Mouse (Mus musculus): ENCODE measurements around the gene Gm20388. TPM values are rescaled to one million over a fixed set of nuclear protein-coding genes. Genes with fewer than 3 reads are reported as not detected.

Gm20388 gene
- polyA plus RNA-seq, 1 experiment from 2014 or later: not detected

DNA sequence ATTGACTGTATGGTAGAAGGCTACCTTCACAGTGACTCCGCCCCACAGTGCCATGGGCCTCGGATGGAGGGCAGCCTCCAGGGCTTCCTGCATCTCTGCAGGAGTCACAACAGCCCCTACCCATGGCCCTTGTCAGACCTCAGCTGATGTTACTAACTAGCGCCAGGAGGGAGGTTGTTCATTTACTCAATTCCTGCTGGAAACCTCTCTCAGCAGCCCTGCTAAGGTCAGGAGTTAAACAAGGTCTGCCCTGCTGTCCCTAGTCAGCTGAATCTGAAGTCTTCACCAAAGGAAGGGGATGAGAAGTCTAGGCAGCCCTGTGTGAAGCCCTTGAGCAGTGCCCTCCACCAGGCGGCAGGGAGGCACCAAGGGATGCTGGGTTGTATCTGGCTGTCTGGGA, 2160.6 kb downstream of the Gm20388 start:
- Histone ChIP-seq H3K4me3 (no peak overlapping the region), H3K9ac (no peak overlapping the region), H3K9me3 (replicated peaks) (no peaks in the 10 kb centered on the region), H3K4me2 (no peak overlapping the region), H3K36me3 (no peaks in the 10 kb centered on the region), H3K27ac (no peak overlapping the region), H3K27me3 (replicated peaks) (peaks cover 26% of the 10 kb centered on the region), H3K4me1 (no peaks in the 10 kb centered on the region)
- ATAC-seq: no peak
- WGBS (ENCODE audit: insufficient replicate concordance): 36% methylated on average over 4 of the region's 4 CpGs

DNA sequence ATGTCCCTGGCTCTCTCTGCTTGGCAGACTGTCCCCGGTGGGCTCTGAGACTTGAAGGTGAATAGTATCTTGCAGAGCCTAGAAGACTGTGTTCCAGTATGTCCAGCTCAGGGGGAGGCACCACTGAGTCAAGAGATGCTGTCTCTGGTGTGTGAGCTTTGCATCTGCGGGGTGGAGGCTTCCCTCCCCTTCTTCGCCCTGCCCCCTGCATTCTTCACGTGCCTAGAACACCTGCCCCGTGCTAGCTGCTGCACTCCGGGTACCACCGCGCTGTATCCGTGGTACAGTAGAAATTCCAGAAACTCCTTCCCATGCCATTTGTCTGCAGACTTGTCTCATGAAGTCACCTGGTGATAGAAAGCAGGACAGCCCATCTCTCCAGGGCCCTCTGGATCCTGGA, 2163.3 kb downstream of the Gm20388 start:
- 64% methylated on average over 9 of the region's 9 CpGs for WGBS (ENCODE audit: insufficient replicate concordance)
- Histone ChIP-seq H3K4me3 (no peak overlapping the region), H3K27ac (no peak overlapping the region), H3K9ac (no peak overlapping the region), H3K4me1 (no peaks in the 10 kb centered on the region), H3K9me3 (replicated peaks) (no peaks in the 10 kb centered on the region), H3K36me3 (no peaks in the 10 kb centered on the region), H3K27me3 (replicated peaks) (peaks cover 36% of the 10 kb centered on the region), H3K4me2 (no peak overlapping the region)
- no peak for ATAC-seq

- peaks cover 36% of the 10 kb centered on the region for H3K27me3 ChIP-seq (replicated peaks)
- no peaks in the 10 kb centered on the region for H3K36me3 ChIP-seq
- H3K27ac ChIP-seq: no peak overlapping the region
- 59% methylated on average over 9 of the region's 9 CpGs for WGBS (ENCODE audit: insufficient replicate concordance)
- no peaks in the 10 kb centered on the region for H3K9me3 ChIP-seq (replicated peaks)
- H3K4me1 ChIP-seq: no peaks in the 10 kb centered on the region
- H3K4me3 ChIP-seq: no peak overlapping the region
- H3K4me2 ChIP-seq: no peak overlapping the region
- ATAC-seq: no peak
- H3K9ac ChIP-seq: no peak overlapping the region
These were observed 2163.8 kb downstream of the Gm20388 start for GRCm38 (mm10) chr8:122074442-122074841.

- 60% methylated on average over 4 of the region's 4 CpGs for WGBS (ENCODE audit: insufficient replicate concordance)
- no peak overlapping the region for H3K4me3 ChIP-seq
- H3K9ac ChIP-seq: no peak overlapping the region
- no peaks in the 10 kb centered on the region for H3K4me1 ChIP-seq
- H3K27me3 ChIP-seq (replicated peaks): peaks cover 36% of the 10 kb centered on the region
- ATAC-seq: no peak
- H3K27ac ChIP-seq: no peak overlapping the region
- no peaks in the 10 kb centered on the region for H3K9me3 ChIP-seq (replicated peaks)
- no peaks in the 10 kb centered on the region for H3K36me3 ChIP-seq
- H3K4me2 ChIP-seq: no peak overlapping the region
These were observed 2164.3 kb downstream of the Gm20388 start for GRCm38 (mm10) chr8:122074977-122075376.

DNA sequence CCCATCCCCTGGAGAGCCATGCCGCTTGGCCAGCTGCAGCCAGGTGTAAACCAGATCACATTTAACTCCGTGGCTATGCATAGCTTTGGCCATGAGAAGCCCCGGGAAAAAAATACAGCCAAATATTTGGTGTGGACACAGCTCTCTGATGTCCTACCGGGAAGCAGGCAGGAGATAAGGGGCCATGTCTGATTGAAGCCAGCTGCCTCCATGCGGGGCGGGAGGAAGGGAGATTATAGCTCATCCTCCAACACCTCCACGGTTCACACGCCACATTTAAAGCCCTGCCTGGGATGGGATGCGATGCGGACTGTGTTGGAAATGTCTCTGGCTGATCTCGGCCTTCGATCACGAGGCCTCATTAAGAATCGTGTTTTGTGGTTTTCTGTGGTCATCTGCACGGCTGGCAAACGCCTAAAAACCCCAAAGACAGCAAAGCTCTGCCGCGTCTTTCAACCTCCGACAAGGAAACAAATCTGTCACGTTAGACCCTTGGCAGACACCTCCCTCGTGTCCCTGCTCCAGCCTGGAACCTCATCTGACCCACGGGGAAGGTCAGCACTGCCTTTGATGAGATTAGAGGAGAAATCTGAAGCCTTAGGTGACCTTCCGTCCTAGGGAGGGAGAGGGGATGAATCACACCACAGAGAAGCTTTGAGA, 2165.7 kb downstream of the Gm20388 start:
- Histone ChIP-seq H3K9me3 (replicated peaks) (no peaks in the 10 kb centered on the region), H3K4me1 (no peaks in the 10 kb centered on the region), H3K9ac (no peak overlapping the region), H3K27ac (no peak overlapping the region), H3K27me3 (replicated peaks) (peaks cover 36% of the 10 kb centered on the region), H3K4me2 (no peak overlapping the region), H3K36me3 (no peaks in the 10 kb centered on the region), H3K4me3 (no peak overlapping the region)
- ATAC-seq: no peak
- WGBS (ENCODE audit: insufficient replicate concordance): 30% methylated on average over 23 of the region's 23 CpGs

GRCm38 (mm10) chr8:122078321-122078720, 2167.7 kb downstream of the Gm20388 start:
- Histone ChIP-seq H3K36me3 (no peaks in the 10 kb centered on the region), H3K4me3 (no peak overlapping the region), H3K4me1 (no peaks in the 10 kb centered on the region), H3K9ac (no peak overlapping the region), H3K4me2 (no peak overlapping the region), H3K27me3 (replicated peaks) (peaks cover 38% of the 10 kb centered on the region), H3K9me3 (replicated peaks) (no peaks in the 10 kb centered on the region), H3K27ac (no peak overlapping the region)
- ATAC-seq: no peak
- 57% methylated on average over 12 of the region's 12 CpGs for WGBS (ENCODE audit: insufficient replicate concordance)

- H3K4me2 ChIP-seq: no peak overlapping the region
- peaks cover 45% of the 10 kb centered on the region for H3K27me3 ChIP-seq (replicated peaks)
- ATAC-seq: no peak
- no peaks in the 10 kb centered on the region for H3K4me1 ChIP-seq
- no peaks in the 10 kb centered on the region for H3K36me3 ChIP-seq
- no peak overlapping the region for H3K27ac ChIP-seq
- H3K9me3 ChIP-seq (replicated peaks): no peaks in the 10 kb centered on the region
- H3K9ac ChIP-seq: no peak overlapping the region
- WGBS (ENCODE audit: insufficient replicate concordance): 36% methylated on average over 6 of the region's 6 CpGs
- H3K4me3 ChIP-seq: no peak overlapping the region
These were observed 2168.5 kb downstream of the Gm20388 start for GRCm38 (mm10) chr8:122079093-122079492.

- 28% methylated on average over 5 of the region's 5 CpGs for WGBS (ENCODE audit: insufficient replicate concordance)
- no peak overlapping the region for H3K9ac ChIP-seq
- no peaks in the 10 kb centered on the region for H3K4me1 ChIP-seq
- H3K27me3 ChIP-seq (replicated peaks): peaks cover 46% of the 10 kb centered on the region
- H3K9me3 ChIP-seq (replicated peaks): no peaks in the 10 kb centered on the region
- no peak for ATAC-seq
- H3K36me3 ChIP-seq: no peaks in the 10 kb centered on the region
- H3K4me3 ChIP-seq: no peak overlapping the region
- H3K27ac ChIP-seq: no peak overlapping the region
- H3K4me2 ChIP-seq: no peak overlapping the region
These were observed 2169.7 kb downstream of the Gm20388 start for GRCm38 (mm10) chr8:122080347-122080746.

DNA sequence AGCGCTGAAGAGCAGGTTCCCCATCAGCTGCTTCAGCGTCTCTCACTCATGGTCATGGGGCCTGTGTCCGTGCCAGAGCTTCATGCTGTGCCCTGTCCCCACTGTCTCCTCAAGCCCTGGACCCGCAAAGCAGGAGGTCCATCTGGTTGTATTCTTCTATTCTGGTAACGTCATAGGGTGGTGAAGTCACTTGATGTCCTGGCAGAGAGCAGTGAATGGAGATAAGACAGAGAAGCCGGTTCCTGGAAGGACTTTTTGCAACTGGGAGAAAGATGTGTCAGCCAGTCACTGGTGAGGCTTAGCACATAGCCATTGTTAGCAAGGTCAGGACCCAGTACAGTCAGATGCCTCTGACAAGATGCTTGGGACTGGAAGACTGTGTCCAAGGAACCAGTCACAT, 2172.8 kb downstream of the Gm20388 start:
- H3K4me2 ChIP-seq: no peak overlapping the region
- WGBS (ENCODE audit: insufficient replicate concordance): 59% methylated on average over 6 of the region's 6 CpGs
- H3K9ac ChIP-seq: no peak overlapping the region
- no peaks in the 10 kb centered on the region for H3K9me3 ChIP-seq (replicated peaks)
- no peaks in the 10 kb centered on the region for H3K36me3 ChIP-seq
- H3K27ac ChIP-seq: no peak overlapping the region
- no peak overlapping the region for H3K4me3 ChIP-seq
- H3K27me3 ChIP-seq (replicated peaks): peaks cover 32% of the 10 kb centered on the region
- no peak for ATAC-seq
- H3K4me1 ChIP-seq: no peaks in the 10 kb centered on the region

- Histone ChIP-seq H3K4me3 (no peak overlapping the region), H3K4me2 (no peak overlapping the region), H3K27ac (no peak overlapping the region), H3K27me3 (replicated peaks) (peaks cover 28% of the 10 kb centered on the region; the same call in 1 of the 2 replicates), H3K36me3 (no peaks in the 10 kb centered on the region), H3K9me3 (replicated peaks) (no peaks in the 10 kb centered on the region), H3K4me1 (no peaks in the 10 kb centered on the region), H3K9ac (no peak overlapping the region)
- WGBS (ENCODE audit: insufficient replicate concordance): 58% methylated on average over 3 of the region's 3 CpGs
- ATAC-seq: no peak
These were observed 2173.5 kb downstream of the Gm20388 start for GRCm38 (mm10) chr8:122084145-122084544.

GRCm38 (mm10) chr8:122084726-122085410, 2174.2 kb downstream of the Gm20388 start:
- Histone ChIP-seq H3K9me3 (replicated peaks) (no peaks in the 10 kb centered on the region), H3K4me3 (no peak overlapping the region), H3K27ac (no peak overlapping the region), H3K4me1 (no peaks in the 10 kb centered on the region), H3K9ac (no peak overlapping the region), H3K27me3 (replicated peaks) (peaks cover 28% of the 10 kb centered on the region; the same call in 1 of the 2 replicates), H3K36me3 (no peaks in the 10 kb centered on the region), H3K4me2 (no peak overlapping the region)
- 60% methylated on average over 15 of the region's 15 CpGs for WGBS (ENCODE audit: insufficient replicate concordance)
- no peak for ATAC-seq

DNA sequence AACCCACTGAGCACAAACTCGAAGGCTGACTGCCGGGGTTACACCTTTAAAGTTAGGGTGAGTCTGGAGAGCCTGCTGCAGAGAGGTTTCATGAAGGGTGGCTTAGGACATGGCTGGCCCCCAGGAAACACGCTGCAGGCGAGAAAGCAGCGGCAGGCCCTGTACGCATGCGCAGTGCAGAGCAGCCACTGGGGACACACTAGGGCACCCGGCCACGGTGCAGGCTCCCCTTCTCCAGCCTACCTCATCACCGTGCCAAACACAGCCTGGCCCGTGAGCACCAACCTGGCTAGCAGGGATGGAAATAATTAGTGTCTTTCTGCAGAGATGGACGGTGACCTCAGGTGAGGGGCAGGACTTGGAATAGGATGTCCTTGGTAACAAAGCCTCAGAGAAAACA, 2175.4 kb downstream of the Gm20388 start:
- no peaks in the 10 kb centered on the region for H3K4me1 ChIP-seq
- no peak overlapping the region for H3K27ac ChIP-seq
- no peaks in the 10 kb centered on the region for H3K9me3 ChIP-seq (replicated peaks)
- no peaks in the 10 kb centered on the region for H3K36me3 ChIP-seq
- no peak overlapping the region for H3K9ac ChIP-seq
- peaks cover 23% of the 10 kb centered on the region; the same call in 1 of the 2 replicates for H3K27me3 ChIP-seq (replicated peaks)
- no peak overlapping the region for H3K4me3 ChIP-seq
- WGBS (ENCODE audit: insufficient replicate concordance): 73% methylated on average over 12 of the region's 12 CpGs
- ATAC-seq: no peak
- H3K4me2 ChIP-seq: no peak overlapping the region

Measured in liver, embryonic 12.5 days (tissue).